Mouse (Mus musculus) CH12.LX (cell line): ENCODE data around the gene Mrpl23. TPM values are rescaled to one million over a fixed set of nuclear protein-coding genes. Genes with fewer than 3 reads are reported as not detected.

ENCODE experiments used
- DNase-seq: peaks from one replicate; pipeline ENCODE4 v3.0.0-alpha.2; 2013; ENCODE audit errors: extremely low read depth
- H3K27ac ChIP-seq: 2 replicates; pipeline ENCODE4 v1.5.1; 2012; ENCODE audit warnings: low read depth, mild to moderate bottlenecking, control low read depth, moderate library complexity; ENCODE audit not compliant: insufficient read depth
- H3K27me3 ChIP-seq: replicated peaks from 2 replicates; pipeline ENCODE3; 2012; ENCODE audit warnings: inconsistent platforms
- H3K36me3 ChIP-seq, 2 experiments: replicated peaks in 1 of 2; 2 replicates each; pipeline versions ENCODE3 to v1.6.1; 2012; ENCODE audit warnings: inconsistent platforms in 1 of 2, low read length in 1 of 2, mild to moderate bottlenecking in 1 of 2, mixed read lengths in 1 of 2, moderate library complexity in 1 of 2; ENCODE audit not compliant: control insufficient read depth in 1 of 2, insufficient read depth in 1 of 2
- H3K4me1 ChIP-seq, 2 experiments: 2 replicates each; pipeline ENCODE4 v1.6.1; 2012; ENCODE audit warnings: inconsistent platforms in 1 of 2, moderate library complexity in 1 of 2; ENCODE audit not compliant: insufficient read depth in 2 of 2, control insufficient read depth in 1 of 2
- H3K4me2 ChIP-seq: 2 replicates; pipeline ENCODE4 v1.6.1; 2012; ENCODE audit warnings: low read depth, mild to moderate bottlenecking, control low read depth; ENCODE audit not compliant: poor library complexity, insufficient read depth, severe bottlenecking
- H3K4me3 ChIP-seq, 3 experiments: fragments of 150-350 bp in 1 of 3; sonication (generic) in 1 of 3; replicated peaks in 1 of 3; 2 replicates each; pipeline versions ENCODE3 to v1.5.1; 2011 to 2012; ENCODE audit warnings: low read depth in 2 of 3, low read length in 2 of 3, mild to moderate bottlenecking in 2 of 3, moderate library complexity in 2 of 3, control low read depth in 1 of 3, improper control_type of control experiment in 1 of 3, inconsistent platforms in 1 of 3, mixed read lengths in 1 of 3; ENCODE audit not compliant: poor library complexity in 1 of 3
- H3K79me2 ChIP-seq: replicated peaks from 2 replicates; pipeline ENCODE4 v1.6.1; 2012; ENCODE audit warnings: mild to moderate bottlenecking, moderate library complexity; ENCODE audit not compliant: control insufficient read depth, poor library complexity, insufficient read depth, severe bottlenecking; ENCODE audit errors: extremely low read depth
- H3K9ac ChIP-seq: 2 replicates; pipeline ENCODE4 v1.6.1; 2012; ENCODE audit warnings: low read depth, mild to moderate bottlenecking, control low read depth, moderate library complexity; ENCODE audit not compliant: insufficient read depth
- H3K9me3 ChIP-seq: replicated peaks from 2 replicates; pipeline ENCODE3; 2012; ENCODE audit warnings: low read length, inconsistent platforms, mixed read lengths
- CHD2 ChIP-seq: IDR thresholded peaks from 2 replicates; pipeline ENCODE4 v1.6.1; 2011; ENCODE audit warnings: low read length, improper control_type of control experiment
- E2F4 ChIP-seq: IDR thresholded peaks from 2 replicates; pipeline ENCODE4 v1.6.1; 2011; ENCODE audit warnings: low read depth, low read length, improper control_type of control experiment; ENCODE audit not compliant: insufficient replicate concordance
- ELF1 ChIP-seq: IDR thresholded peaks from 2 replicates; pipeline ENCODE4 v1.6.1; 2014; ENCODE audit warnings: low read depth, mild to moderate bottlenecking, inconsistent platforms, low read length, improper control_type of control experiment
- ETS1 ChIP-seq: conservative IDR thresholded peaks from 2 replicates; pipeline ENCODE4 v1.6.1; 2012; ENCODE audit warnings: low read depth, mild to moderate bottlenecking, inconsistent platforms, low read length, improper control_type of control experiment, moderate library complexity
- GABPA ChIP-seq: IDR thresholded peaks from 2 replicates; pipeline ENCODE4 v1.6.1; 2012; ENCODE audit warnings: low read depth, low read length, improper control_type of control experiment, inconsistent platforms; ENCODE audit not compliant: insufficient replicate concordance
- HCFC1 ChIP-seq: IDR thresholded peaks from 2 replicates; pipeline ENCODE4 v1.6.1; 2012; ENCODE audit warnings: low read depth, mild to moderate bottlenecking, inconsistent platforms, low read length, improper control_type of control experiment
- IRF4 ChIP-seq: IDR thresholded peaks from 2 replicates; pipeline ENCODE4 v1.6.1; 2014; ENCODE audit warnings: low read depth, mild to moderate bottlenecking, inconsistent platforms, low read length, improper control_type of control experiment
- JUND ChIP-seq: conservative IDR thresholded peaks from 2 replicates; pipeline ENCODE4 v1.6.1; 2011; ENCODE audit warnings: low read depth, low read length, improper control_type of control experiment
- KAT2A ChIP-seq: IDR thresholded peaks from 2 replicates; pipeline ENCODE4 v1.6.1; 2012; ENCODE audit warnings: low read length, improper control_type of control experiment, inconsistent platforms; ENCODE audit not compliant: insufficient replicate concordance
- MAFK ChIP-seq: IDR thresholded peaks from 2 replicates; pipeline ENCODE4 v1.6.1; 2011; ENCODE audit warnings: low read length, improper control_type of control experiment; ENCODE audit not compliant: insufficient replicate concordance
- MAX ChIP-seq: IDR thresholded peaks from 2 replicates; pipeline ENCODE4 v1.6.1; 2011; ENCODE audit warnings: low read length, improper control_type of control experiment
- MAZ ChIP-seq: IDR thresholded peaks from 2 replicates; pipeline ENCODE4 v1.6.1; 2012; ENCODE audit warnings: low read depth, mild to moderate bottlenecking, inconsistent platforms, low read length, improper control_type of control experiment, moderate library complexity
- MXI1 ChIP-seq: IDR thresholded peaks from 2 replicates; pipeline ENCODE4 v1.6.1; 2011; ENCODE audit warnings: mild to moderate bottlenecking, low read depth, low read length, improper control_type of control experiment
- NRF1 ChIP-seq: IDR thresholded peaks from 2 replicates; pipeline ENCODE4 v1.6.1; 2014; ENCODE audit warnings: low read depth, mild to moderate bottlenecking, inconsistent platforms, low read length, improper control_type of control experiment, moderate library complexity
- POLR2AphosphoS2 ChIP-seq: IDR thresholded peaks from 2 replicates; pipeline ENCODE4 v1.6.1; 2011; ENCODE audit warnings: low read depth, low read length, improper control_type of control experiment
- RAD21 ChIP-seq: IDR thresholded peaks from 2 replicates; pipeline ENCODE4 v1.6.1; 2011; ENCODE audit warnings: low read depth, mild to moderate bottlenecking, low read length, improper control_type of control experiment, moderate library complexity
- SIN3A ChIP-seq: IDR thresholded peaks from 2 replicates; pipeline ENCODE4 v1.6.1; 2012; ENCODE audit warnings: low read length, improper control_type of control experiment, inconsistent platforms
- SMC3 ChIP-seq: IDR thresholded peaks from 2 replicates; pipeline ENCODE4 v1.6.1; 2011; ENCODE audit warnings: low read depth, low read length, improper control_type of control experiment
- TBP ChIP-seq: conservative IDR thresholded peaks from 2 replicates; pipeline ENCODE4 v1.6.1; 2011; ENCODE audit warnings: low read depth, low read length, improper control_type of control experiment
- TCF12 ChIP-seq: IDR thresholded peaks from 2 replicates; pipeline ENCODE4 v1.6.1; 2014; ENCODE audit warnings: low read depth, mild to moderate bottlenecking, inconsistent platforms, low read length, improper control_type of control experiment
- UBTF ChIP-seq: IDR thresholded peaks from 2 replicates; pipeline ENCODE4 v1.6.1; 2012; ENCODE audit warnings: low read depth, mild to moderate bottlenecking, inconsistent platforms, low read length, improper control_type of control experiment, moderate library complexity
- USF1 ChIP-seq: IDR thresholded peaks from 2 replicates; pipeline ENCODE4 v1.6.1; 2014; ENCODE audit warnings: low read depth, mild to moderate bottlenecking, inconsistent platforms, low read length, improper control_type of control experiment
- USF2 ChIP-seq: conservative IDR thresholded peaks from 2 replicates; pipeline ENCODE4 v1.6.1; 2011; ENCODE audit warnings: low read depth, low read length, improper control_type of control experiment
- ZC3H11A ChIP-seq: IDR thresholded peaks from 2 replicates; pipeline ENCODE4 v1.6.1; 2012; ENCODE audit warnings: low read depth, mild to moderate bottlenecking, inconsistent platforms, low read length, improper control_type of control experiment
- ZKSCAN1 ChIP-seq: IDR thresholded peaks from 2 replicates; pipeline ENCODE4 v1.6.1; 2012; ENCODE audit warnings: low read depth, inconsistent platforms, low read length, improper control_type of control experiment, borderline replicate concordance
- ZNF384 ChIP-seq: IDR thresholded peaks from 2 replicates; pipeline ENCODE4 v1.6.1; 2012; ENCODE audit warnings: low read depth, low read length, improper control_type of control experiment, inconsistent platforms
- dilution Hi-C: fragments of 300-500 bp; cut with MboI; formaldehyde crosslinking; loops from 2 replicates; pipeline ENCODE4 v1.14.3; 2020; ENCODE audit warnings: low sequenced_read_pairs; ENCODE audit not compliant: extremely low pct_unique_long_range_greater_than_20kb, extremely low pct_ligation_motif_present
- in situ Hi-C: fragments of 300-500 bp; cut with MboI; formaldehyde crosslinking; loops from 3 replicates; pipeline ENCODE4 v1.14.3; 2019; ENCODE audit warnings: low sequenced_read_pairs, low pct_ligation_motif_present, low pct_unique_long_range_greater_than_20kb, mixed read lengths
- polyA plus RNA-seq: library from polyadenylated mRNA; unstranded; fragments of >175 nt; gene quantifications from 2 replicates; pipeline ENCODE4 v1.2.1, GENCODE M21; 2012; ENCODE audit warnings: low read depth; ENCODE audit not compliant: insufficient read length
- total RNA-seq, 2 experiments: library from RNA; depleted of rRNA; stranded (reverse); fragments of 300-350 nt in 1 of 2; fragments of >200 nt in 1 of 2; gene quantifications; 2 replicates each; pipeline ENCODE4 v1.2.3; 2012 to 2014

Gene Mrpl23
- total and polyA plus RNA-seq, 3 experiments: 8.3 to 71.2 (median 70.8) TPM

GRCm38 (mm10) chr7:142560942-142561855 lies 28.7 kb downstream of the Mrpl23 start:
- Histone ChIP-seq H3K4me3 (no peak overlapping the region), H3K4me1 (no peaks in the 10 kb centered on the region), H3K4me2 (no peak overlapping the region), H3K36me3 (no peaks in the 10 kb centered on the region), H3K79me2 (no peaks in the 10 kb centered on the region), H3K9ac (no peak overlapping the region), H3K27me3 (peaks cover 93% of the 10 kb centered on the region), H3K9me3 (no peaks in the 10 kb centered on the region), H3K27ac (no peak overlapping the region)
- in situ Hi-C loops (no loop called here), dilution Hi-C loops (no loop called here)
- TF ChIP-seq MAX: no peak
- TF ChIP-seq ZKSCAN1: no peak
- TF ChIP-seq SIN3A: no peak
- no peak for TF ChIP-seq USF2
- TF ChIP-seq TBP: no peak
- no peak for TF ChIP-seq GABPA
- TF ChIP-seq TCF12: no peak
- no peak for TF ChIP-seq E2F4
- TF ChIP-seq MAFK: no peak
- TF ChIP-seq POLR2AphosphoS2: no peak
- no peak for TF ChIP-seq ETS1
- no peak for TF ChIP-seq MXI1
- no peak for TF ChIP-seq ZNF384
- no peak for TF ChIP-seq NRF1
- no peak for DNase-seq

GRCm38 (mm10) chr7:142561856-142562404 lies 29.4 kb downstream of the Mrpl23 start:
- H3K27me3 ChIP-seq: peaks cover 93% of the 10 kb centered on the region
- no peak overlapping the region for H3K4me2 ChIP-seq
- dilution Hi-C loops (no loop called here), in situ Hi-C loops (no loop called here)
- H3K9me3 ChIP-seq: no peaks in the 10 kb centered on the region
- H3K4me3 ChIP-seq: no peak overlapping the region
- no peaks in the 10 kb centered on the region for H3K36me3 ChIP-seq
- TF ChIP-seq SMC3: no peak
- TF ChIP-seq CHD2: no peak
- no peak for TF ChIP-seq ELF1
- TF ChIP-seq HCFC1: no peak
- no peak for TF ChIP-seq MAZ
- TF ChIP-seq E2F4: no peak
- TF ChIP-seq UBTF: no peak
- no peak for TF ChIP-seq POLR2AphosphoS2
- TF ChIP-seq ZC3H11A: no peak
- no peak for TF ChIP-seq IRF4
- TF ChIP-seq JUND: no peak
- no peak for TF ChIP-seq USF1
- TF ChIP-seq ZKSCAN1: no peak
- TF ChIP-seq KAT2A: no peak
- TF ChIP-seq TBP: no peak
- TF ChIP-seq RAD21: no peak
- TF ChIP-seq MAX: no peak
- DNase-seq: no peak
- no peak overlapping the region for H3K27ac ChIP-seq
- no peak overlapping the region for H3K9ac ChIP-seq
- no peaks in the 10 kb centered on the region for H3K4me1 ChIP-seq
- H3K79me2 ChIP-seq: no peaks in the 10 kb centered on the region
